Mouse (Mus musculus): ENCODE results near the gene Arid4b.
"Not testable (repeated sequence)": the region's sequence is repeated elsewhere in the genome, so short reads cannot be mapped to it uniquely, and the experiment has no call there.

Arid4b gene

DNA sequence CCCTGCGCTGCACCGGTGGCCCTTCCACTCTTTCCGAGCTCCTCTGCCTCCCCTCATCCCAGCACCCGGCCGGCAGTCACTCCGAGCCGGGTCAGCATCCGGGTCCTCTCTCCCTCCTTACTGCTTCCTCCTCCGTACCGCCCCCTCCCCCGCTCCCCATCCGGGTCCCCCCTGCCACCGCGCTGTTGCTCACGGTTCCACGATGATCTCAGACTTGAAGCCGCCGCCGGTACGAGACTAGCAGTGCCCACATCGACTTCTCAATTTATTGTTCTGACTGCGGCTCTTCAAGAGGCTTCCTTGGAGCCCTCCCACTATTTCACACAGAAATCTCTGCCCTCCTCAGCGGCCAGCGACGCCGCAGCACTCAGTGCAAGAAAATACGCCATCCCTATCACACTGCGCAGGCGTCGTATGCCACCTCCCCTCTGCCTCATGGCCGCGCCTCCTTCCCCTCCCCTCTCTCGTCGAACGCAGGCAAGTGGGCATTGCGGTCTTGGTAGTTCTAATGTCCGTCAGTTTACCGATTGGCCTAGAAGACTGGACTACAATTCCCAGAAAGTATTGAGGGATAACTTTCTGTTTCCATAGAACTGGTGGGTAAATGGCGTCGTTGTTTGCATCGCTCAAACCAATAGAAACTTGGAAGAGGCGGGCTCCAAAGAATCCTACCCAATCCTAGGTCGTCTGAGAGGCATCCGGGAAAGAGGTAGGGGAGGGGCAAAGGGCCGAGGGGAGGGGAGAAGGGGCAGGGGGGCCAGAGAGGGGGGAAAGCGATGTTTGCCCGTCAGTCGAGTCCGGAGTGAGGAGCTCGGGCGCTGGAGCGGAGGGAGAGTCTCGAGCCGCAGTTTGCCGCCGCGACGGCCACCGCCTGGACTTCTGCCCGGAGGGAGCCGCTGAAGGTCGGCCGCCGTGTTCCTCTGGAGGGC lies at the start of gene Arid4b, which contains the start of gene Ggps1:
Gene Arid4b (plus strand): TSS at position 220 of the 929 bp plus-strand sequence.
Gene Ggps1 (minus strand): TSS at position 476 of the 929 bp plus-strand sequence.
- peak; percentile 97 for DNase-seq (ENCODE audit: extremely low read depth, insufficient read length, low spot score)

DNA sequence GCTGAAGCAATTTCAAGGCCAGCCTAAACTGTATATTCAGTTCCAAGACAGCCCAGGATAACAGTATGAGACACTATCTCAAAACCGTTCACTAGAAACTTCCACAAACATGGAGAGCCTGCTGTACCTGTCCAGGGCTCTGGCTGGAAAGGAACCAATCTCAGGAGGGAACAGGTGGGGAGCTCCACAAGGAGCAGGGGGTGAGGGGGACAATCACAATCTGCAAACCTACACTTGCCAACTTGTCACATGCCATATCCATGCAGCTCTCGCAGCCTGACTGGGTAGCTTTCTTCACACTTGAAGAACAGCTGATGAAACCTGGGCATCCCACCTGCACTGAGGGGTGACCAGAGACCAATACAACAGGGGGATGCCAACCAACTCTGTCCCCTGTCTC lies 49.0 kb upstream of the Arid4b start:
- no peak for DNase-seq (ENCODE audit: extremely low read depth, insufficient read length, low spot score)

DNA sequence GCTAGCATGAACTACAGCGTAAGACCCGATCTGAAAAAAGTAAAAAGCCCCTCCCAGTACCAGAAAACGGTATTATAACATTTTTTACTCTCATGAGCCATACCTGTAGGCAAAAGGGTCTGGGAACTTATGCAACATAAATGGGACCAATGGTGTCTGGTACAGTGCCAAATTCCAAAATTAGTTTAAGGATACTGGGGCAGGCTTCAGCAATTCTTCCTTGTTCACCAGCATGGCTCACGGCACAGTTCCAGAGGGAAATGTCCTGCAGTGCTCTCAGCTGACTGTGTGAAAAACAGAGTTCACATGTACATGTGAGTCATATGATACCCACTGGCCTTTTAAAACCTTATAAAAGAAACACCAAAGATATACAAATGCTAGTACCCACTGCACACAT lies 48.5 kb upstream of the Arid4b start:
- DNase-seq (ENCODE audit: extremely low read depth, insufficient read length, low spot score), result no peak

DNA sequence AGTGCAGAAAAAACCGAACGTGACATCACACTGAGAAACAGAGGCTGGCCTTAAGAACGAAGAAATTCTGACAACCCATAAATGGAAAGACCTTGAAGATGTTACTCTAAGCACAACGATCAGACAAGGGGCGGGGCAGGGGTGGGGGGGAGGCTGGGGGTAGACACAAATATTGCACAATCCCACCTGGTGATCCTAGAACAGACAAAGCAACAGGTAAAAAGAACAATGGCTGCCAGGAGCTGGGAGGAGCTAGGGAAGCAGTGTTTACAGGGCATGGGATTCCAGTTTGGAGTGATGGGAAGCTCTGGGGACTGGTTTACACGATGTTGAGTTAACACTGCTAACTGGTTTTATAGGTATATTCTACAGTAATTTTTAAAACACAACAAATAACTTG lies 47.4 kb upstream of the Arid4b start:
- no peak for DNase-seq (ENCODE audit: extremely low read depth, insufficient read length, low spot score)

DNA sequence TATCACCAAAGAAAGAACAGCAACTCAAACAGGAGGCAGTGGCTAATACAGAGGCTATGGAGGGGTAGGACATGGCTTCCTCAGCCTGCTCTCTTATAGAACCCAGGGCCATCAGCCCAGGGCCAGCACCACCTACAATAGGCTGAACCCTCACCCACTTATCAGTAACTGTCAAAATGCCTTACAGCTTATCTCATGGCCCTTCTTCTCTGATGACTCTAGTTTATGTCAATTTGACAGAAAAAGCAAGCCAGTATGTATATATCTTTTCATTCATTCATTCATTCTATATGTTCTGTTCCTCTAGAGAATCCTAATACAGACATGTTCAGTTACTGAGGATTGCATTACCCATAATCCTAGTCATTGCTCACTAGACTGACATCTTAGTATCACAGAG lies 44.7 kb upstream of the Arid4b start:
- no peak for DNase-seq (ENCODE audit: extremely low read depth, insufficient read length, low spot score)

DNA sequence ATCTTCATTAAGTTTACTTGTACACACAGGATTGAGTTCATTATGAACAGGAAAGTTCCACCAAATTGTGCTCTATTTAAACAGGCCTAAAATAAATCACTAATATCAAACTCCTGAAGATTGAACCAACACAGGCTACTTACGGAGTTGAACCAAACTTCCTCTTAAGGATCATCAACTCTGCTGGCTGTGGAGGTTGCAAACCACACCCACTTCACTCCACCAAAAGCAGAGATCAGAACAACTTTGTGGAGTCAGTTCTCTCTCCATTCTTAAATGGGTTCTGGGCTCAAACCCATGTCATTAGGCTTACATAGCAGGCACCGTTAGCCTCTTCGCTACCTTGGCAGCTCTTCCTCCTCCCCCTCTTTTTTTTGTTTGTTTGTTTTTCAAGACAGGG lies 44.2 kb upstream of the Arid4b start:
- no peak for DNase-seq (ENCODE audit: extremely low read depth, insufficient read length, low spot score)

DNA sequence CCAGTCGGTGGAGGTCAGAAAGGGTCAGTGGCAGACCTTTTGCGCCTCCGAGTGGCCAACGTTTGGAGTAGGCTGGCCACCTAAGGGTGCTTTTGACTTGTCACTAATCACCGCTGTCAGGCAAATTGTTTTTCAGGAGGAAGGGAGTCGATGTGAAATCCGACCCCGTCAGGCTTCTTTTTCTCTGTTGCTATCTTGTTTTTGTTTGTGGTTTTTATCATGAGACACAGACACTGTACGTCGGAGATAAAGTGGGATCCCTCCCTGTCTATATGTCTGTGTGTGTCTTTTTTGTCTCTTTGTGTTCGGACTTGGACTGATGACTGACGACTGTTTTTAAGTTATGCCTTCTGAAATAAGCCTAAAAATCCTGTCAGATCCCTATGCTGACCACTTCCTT lies 41.6 kb upstream of the Arid4b start:
- not testable (repeated sequence) for DNase-seq (ENCODE audit: extremely low read depth, insufficient read length, low spot score)

DNA sequence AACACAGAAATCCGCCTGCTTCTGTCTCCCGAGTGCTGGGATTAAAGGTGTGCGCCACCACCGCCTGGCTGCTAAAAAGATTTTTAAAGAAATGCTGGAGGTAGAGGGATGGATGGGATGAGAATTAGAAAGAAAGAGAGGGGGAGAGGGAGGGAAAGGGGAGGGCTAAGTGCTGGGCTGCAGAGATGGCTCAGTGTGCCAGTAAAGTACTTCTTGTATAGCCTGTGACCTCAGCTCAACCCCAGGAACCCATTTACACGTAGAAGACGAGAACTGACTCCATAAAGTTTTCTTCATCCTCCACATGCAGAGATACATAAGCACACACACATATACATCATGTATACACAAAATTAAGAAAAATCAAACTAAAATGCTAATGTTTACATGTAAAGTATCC lies 37.5 kb upstream of the Arid4b start:
- no peak for DNase-seq (ENCODE audit: extremely low read depth, insufficient read length, low spot score)

DNA sequence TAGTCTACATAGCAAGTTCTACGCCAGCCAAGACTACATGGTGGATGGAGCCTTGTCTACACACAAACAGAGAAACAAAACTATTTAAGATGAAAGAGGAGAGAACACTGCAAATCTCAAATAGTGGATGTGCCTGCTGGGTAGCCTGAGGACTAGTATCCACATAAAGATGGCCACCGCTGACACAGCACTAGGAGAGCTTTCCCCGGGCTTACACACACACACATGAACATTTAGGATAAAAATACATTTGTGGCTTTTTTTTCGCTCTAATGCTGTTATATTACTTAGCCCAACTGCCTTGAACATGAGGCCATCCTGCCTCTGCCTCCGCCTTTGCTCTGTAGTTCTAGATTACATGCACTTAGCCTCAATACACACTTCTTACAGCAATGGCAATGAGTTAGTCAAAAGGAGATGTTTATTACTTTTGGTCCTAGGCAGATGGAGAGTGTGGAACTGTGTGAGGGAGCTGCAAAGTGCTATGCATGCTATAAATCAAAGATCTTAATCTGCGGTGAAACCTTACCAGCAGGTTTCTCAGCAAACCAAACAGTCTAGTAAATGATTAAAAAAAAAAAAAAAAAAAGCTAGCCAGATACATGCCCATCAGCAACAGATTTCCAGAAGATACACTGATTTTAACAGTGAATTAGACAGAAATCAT lies 36.7 kb upstream of the Arid4b start:
- DNase-seq (ENCODE audit: extremely low read depth, insufficient read length, low spot score), result no peak

DNA sequence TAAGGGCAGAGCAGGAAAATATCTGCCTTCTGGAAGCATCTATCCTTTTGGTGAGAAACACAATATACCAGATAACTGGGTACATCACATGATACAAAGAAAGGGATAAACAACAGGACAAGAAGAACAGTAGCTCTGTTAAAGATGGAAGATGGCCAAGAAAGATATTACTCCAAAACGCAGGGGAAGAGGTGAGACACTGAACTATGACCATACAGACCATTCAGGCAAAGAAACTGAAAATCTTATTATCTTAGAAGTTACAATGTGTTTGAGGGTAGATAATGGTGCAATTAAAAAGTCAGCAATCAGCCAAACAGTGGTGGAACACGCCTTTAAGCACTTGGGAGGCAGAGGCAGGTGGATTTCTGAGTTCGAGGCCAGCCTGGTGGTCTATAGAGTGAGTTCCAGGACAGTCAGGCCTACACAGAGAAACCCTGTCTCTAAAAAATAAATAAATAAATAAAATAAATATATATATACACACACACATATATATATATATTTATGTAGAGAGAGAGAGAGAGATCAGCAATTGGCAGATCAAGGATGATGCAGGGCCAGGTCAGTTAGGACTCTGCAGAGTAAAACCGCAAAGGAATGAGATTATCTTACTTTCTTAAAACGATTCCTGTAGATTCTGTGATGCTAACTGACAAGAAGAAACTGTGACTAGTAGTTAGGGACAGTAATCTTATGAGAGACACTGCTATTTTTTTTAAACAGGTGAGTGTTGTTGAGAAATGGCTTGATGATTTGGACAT lies 29.5 kb upstream of the Arid4b start:
- no peak for DNase-seq (ENCODE audit: extremely low read depth, insufficient read length, low spot score)

DNA sequence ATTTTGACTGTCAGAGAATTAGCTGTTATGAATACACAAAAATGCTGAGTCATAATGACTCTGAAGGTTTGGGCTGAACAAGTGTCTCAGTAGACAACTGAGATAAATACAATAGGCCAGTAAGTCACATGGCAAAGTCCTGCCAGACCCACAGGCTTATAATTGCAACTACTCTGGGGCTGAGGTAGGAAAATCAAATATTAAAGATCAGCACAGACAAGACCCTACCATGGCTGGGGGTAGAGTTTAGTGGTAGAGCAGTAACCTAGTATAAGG lies 29.0 kb upstream of the Arid4b start:
- DNase-seq (ENCODE audit: extremely low read depth, insufficient read length, low spot score), result peak; percentile 18

DNA sequence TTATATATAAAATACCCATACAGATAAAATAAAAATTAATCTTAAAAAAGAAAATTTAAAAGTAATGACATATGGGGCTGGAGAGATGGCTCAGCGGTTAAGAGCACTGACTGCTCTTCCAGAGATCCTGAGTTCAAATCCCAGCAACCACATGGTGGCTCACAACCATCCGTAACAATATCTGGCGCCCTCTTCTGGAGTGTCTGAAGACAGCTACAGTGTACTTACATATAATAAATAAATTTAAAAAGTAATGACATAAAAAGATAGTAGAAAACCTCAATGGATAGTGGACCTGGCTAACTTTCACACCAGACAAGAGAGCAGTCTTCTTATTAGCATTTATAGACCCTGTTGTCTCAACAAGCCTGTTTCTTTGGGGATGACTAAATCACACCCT lies 27.7 kb upstream of the Arid4b start:
- DNase-seq (ENCODE audit: extremely low read depth, insufficient read length, low spot score), result not testable (repeated sequence)

DNA sequence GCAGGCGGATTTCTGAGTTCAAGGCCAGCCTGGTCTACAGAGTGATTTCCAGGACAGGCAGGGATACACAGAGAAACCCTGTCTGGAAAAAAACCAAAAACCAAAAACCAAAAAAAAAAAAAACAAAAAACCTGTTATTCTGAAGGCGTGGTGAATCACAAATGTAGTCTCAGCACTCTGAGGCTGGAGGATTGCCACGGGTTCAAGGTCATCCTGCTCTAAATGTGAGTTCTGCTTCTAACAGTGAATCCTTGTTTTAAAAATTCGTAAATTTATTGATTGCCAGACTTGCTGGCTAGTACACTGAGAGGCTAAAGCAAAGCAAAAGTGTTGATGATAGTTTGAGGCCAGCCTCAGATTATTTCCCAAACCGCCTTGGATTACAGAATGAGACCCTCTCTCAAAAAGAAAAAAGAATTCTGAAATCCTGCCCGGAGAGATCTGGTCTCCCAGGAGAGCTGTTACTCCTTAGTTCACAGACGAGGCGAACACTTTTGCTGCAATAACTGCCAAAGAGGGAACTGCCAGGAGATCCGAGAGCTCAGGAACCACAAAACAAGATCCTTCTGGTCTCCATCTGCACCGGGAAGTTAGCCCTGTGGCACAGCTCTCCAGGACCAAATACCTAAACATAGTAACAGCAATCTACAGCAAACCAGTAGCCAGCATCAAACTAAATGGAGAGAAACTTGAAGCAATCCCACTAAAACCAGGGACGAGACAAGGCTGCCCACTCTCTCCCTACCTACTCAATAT lies 27.0 kb upstream of the Arid4b start:
- no peak for DNase-seq (ENCODE audit: extremely low read depth, insufficient read length, low spot score)

DNA sequence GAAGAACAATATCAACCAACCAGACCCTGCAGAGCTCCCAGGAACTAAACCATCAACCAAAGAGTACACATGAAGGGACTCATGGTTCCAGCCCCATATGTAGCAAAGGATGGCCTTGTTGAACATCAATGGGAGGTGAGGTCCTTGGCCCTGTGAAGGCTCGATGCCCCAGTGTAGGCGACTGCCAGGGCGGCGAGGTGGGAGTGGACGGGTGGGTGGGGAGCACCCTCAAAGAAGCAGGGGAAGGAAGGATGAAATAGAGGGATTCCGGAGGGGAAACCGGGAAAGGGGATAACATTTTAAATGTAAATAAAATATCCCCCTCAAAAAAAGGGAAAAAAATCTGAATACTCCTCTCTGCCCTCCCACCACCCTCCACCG lies 24.1 kb upstream of the Arid4b start:
- DNase-seq (ENCODE audit: extremely low read depth, insufficient read length, low spot score), result no peak

DNA sequence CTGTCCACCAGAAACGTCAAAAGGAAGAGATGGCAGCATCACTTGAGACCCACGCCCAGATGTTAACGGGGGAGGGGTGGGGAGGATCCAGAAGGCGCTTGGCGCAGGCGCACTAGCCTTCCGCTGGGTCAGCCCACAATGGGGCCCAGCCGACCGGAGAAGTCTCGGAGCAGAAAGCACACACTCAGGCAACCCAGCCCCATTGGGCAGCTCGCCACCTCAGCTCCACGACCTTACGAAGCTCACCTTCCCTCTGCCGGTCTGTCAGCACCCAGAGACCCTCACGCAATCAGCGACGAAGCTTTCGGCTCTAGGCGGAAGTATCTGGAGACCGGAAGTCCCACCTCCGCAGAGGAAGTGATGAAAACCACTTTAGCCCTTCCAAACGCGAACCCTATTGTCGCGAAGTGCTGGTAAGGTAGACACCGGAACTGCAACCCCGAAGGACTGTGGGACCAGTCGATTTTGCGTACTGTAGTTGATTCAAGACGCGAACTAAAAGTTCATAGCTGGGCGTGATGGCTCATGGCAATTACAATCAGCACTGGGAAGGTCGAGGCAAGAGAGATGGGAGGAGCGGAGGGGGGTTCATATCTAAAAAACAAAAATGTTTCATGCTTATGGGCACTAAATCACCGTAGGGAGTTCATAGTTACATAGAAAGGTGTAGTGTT lies 23.6 kb upstream of the Arid4b start, which contains the start of gene Tbce:
Gene Tbce (minus strand): TSS at position 347 of the 674 bp plus-strand sequence.
- peak; percentile 90 for DNase-seq (ENCODE audit: extremely low read depth, insufficient read length, low spot score)

DNA sequence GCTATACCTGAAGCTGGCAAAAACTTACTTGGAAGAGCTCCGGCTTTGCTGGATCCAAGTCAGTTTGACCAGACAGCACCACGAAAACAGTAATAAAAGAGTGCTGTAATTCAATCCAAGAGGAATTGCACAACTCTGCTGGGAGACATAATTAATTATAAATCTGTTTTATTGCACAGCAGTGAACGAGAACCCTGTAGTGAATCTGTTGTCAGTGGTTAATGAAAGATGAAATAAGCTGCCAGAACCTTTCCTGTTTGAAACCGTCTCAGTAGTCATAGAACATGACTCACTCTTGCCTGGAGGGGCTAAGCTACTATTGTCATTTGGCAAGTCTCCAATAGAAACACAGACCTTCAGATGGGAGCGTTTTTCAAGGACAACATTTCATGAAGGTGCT lies 22.8 kb upstream of the Arid4b start:
- peak; percentile 45 for DNase-seq (ENCODE audit: extremely low read depth, insufficient read length, low spot score)

DNA sequence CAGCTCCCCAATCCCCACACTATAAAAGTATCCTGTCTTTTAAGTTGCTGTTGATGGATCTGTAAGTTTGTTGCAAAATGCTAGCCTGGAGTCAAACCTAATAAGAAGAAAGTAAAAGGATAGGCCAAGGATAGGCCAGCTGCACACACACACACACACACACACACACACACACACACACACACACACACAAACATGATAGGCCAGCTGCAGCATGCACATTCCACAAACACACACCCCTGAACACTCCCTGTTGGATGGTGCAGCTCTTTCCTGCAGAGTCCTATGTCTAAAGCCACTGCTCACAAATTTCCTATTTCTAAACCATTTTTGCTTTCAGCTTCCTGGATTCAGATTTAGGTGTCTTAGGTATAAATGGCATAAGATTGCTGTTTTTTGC lies 19.2 kb upstream of the Arid4b start:
- no peak for DNase-seq (ENCODE audit: extremely low read depth, insufficient read length, low spot score)

DNA sequence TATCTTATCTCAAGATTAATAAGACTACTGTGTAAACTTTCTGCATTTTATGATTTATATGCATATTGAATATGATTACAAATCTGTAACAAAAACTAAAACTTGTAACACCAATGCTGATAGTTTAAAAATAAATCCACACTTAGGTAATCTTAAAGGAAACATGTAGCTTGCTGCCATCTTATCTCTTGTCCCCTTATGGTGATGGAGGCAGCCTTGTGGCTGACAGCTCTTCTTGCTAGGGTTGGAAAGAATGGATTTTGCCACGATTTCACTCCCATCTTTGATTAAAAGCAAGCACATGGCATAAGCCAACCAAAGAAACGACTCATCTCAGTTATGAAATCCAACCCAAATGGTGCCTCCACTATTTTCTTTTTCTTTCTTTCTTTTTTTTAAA lies 18.5 kb upstream of the Arid4b start:
- no peak for DNase-seq (ENCODE audit: extremely low read depth, insufficient read length, low spot score)

DNA sequence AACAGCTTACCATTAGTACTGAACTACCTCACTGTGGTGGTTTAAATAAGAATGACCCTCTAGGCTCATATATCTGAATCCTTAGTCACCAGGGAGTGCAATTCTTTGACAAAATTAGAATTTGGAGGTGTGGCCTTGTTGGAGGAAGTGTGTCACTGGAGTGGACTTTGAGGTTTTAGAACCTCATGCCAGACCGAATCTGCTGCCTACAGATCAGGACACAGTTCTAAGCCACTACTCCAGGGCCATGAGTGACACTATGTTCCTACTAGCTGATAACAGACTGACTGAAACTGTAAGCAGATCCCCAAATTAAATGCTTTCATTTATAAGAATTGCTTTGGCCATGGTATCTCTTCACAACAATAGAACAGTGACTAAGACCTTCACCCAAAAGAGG lies 13.2 kb upstream of the Arid4b start:
- DNase-seq (ENCODE audit: extremely low read depth, insufficient read length, low spot score), result peak; percentile 13

DNA sequence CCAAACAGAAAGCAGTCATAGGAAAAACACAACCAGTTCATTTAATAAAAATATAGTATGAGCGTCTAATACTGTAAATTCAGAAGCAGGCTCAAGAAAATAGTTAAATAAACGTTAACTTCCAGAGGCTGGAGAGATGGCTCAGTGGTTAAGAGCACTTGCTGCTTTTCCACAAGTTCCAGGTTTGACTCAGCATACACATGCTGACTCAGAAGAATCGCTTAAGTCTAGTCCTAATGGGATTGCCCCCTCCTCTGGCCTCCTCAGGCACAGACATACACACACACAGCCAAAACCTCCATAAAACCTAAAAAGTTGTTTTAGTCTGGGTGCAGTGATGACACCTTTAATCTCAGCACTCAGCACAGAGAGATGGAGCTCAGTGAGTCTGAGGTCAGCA lies 6.2 kb upstream of the Arid4b start:
- DNase-seq (ENCODE audit: extremely low read depth, insufficient read length, low spot score), result no peak

Measured in 3134 (cell line).